Mouse (Mus musculus) forebrain, embryonic 12.5 days (tissue): ENCODE results near the gene Stx8. TPM values are rescaled to one million over a fixed set of nuclear protein-coding genes. Genes with fewer than 3 reads are reported as not detected.

Experiments used
- ATAC-seq: fragments of 200-750 bp; cut with Nextera tagmentation; 2 replicates; pipeline ENCODE4 v1.8.0; 2017; ENCODE audit warnings: moderate TSS enrichment; ENCODE audit not compliant: low FRiP score
- H3K27ac ChIP-seq: fragments of 300-500 bp; sonication (generic); 2 replicates; pipeline ENCODE4 v1.5.1; 2016; ENCODE audit warnings: mild to moderate bottlenecking
- H3K27me3 ChIP-seq: fragments of 300-500 bp; sonication (generic); 2 replicates; pipeline ENCODE4 v1.6.1; 2016; ENCODE audit warnings: mild to moderate bottlenecking
- H3K36me3 ChIP-seq: fragments of 300-500 bp; sonication (generic); replicated peaks from 2 replicates; pipeline ENCODE4 v1.6.1; 2016; ENCODE audit warnings: mild to moderate bottlenecking
- H3K4me1 ChIP-seq: fragments of 300-500 bp; sonication (generic); 2 replicates; pipeline ENCODE4 v1.6.1; 2016
- H3K4me2 ChIP-seq: fragments of 300-500 bp; sonication (generic); 2 replicates; pipeline ENCODE4 v1.6.1; 2016; ENCODE audit warnings: mild to moderate bottlenecking, moderate library complexity
- H3K4me3 ChIP-seq: fragments of 300-500 bp; sonication (generic); replicated peaks from 2 replicates; pipeline ENCODE4 v1.5.1; 2016; ENCODE audit warnings: mild to moderate bottlenecking
- H3K9ac ChIP-seq: fragments of 300-500 bp; sonication (generic); 2 replicates; pipeline ENCODE4 v1.6.1; 2016; ENCODE audit warnings: mild to moderate bottlenecking
- H3K9me3 ChIP-seq: fragments of 300-500 bp; sonication (generic); 2 replicates; pipeline ENCODE4 v1.6.1; 2016
- WGBS: fragments of 180-500 bp; shearing (Covaris S2); methylation state at CpG from one replicate; pipeline ENCODE4 v1.1.7; 2016; 5-methylcytosine and 5-hydroxymethylcytosine counted together
- polyA plus RNA-seq: library from polyadenylated mRNA; unstranded; fragments of >200 nt; fragmentation: Nextera tagmentation; extraction: Ambion mirVana; gene quantifications from 2 replicates; pipeline ENCODE4 v1.2.1, GENCODE M21; 2016

Stx8 gene
- polyA plus RNA-seq, 1 experiment from 2014 or later, result 69.7 TPM

GRCm38 (mm10) chr11:68049261-68050165 is 83.5 kb downstream of the Stx8 start:
- peaks cover 9% of the 10 kb centered on the region for H3K4me1 ChIP-seq
- no peak overlapping the region for H3K27ac ChIP-seq
- 88% methylated on average over 17 of the region's 17 CpGs for WGBS

GRCm38 (mm10) chr11:68050725-68051124 is 84.7 kb downstream of the Stx8 start:
- Histone ChIP-seq H3K4me2 (no peak overlapping the region), H3K27me3 (no peaks in the 10 kb centered on the region), H3K4me3 (no peak overlapping the region), H3K27ac (no peak overlapping the region), H3K9ac (no peak overlapping the region), H3K36me3 (no peaks in the 10 kb centered on the region), H3K9me3 (no peaks in the 10 kb centered on the region), H3K4me1 (peaks cover 4% of the 10 kb centered on the region; the same call in 1 of the 2 replicates)
- ATAC-seq, result no peak
- WGBS, result 48% methylated on average over 12 of the region's 12 CpGs

More at GRCm38 (mm10) chr11:68049261-68050165, 83.5 kb downstream of the Stx8 start:
- no peaks in the 10 kb centered on the region for H3K27me3 ChIP-seq
- no peak overlapping the region for H3K4me2 ChIP-seq
- no peaks in the 10 kb centered on the region for H3K36me3 ChIP-seq
- ATAC-seq, result no peak
- no peaks in the 10 kb centered on the region for H3K9me3 ChIP-seq
- no peak overlapping the region for H3K4me3 ChIP-seq
- no peak overlapping the region for H3K9ac ChIP-seq

- Histone ChIP-seq H3K4me3 (no peak overlapping the region), H3K27ac (no peak overlapping the region), H3K9me3 (no peaks in the 10 kb centered on the region), H3K4me2 (no peak overlapping the region), H3K4me1 (peaks cover 4% of the 10 kb centered on the region; the same call in 1 of the 2 replicates), H3K9ac (no peak overlapping the region), H3K36me3 (no peaks in the 10 kb centered on the region), H3K27me3 (no peaks in the 10 kb centered on the region)
- 93% methylated on average over 4 of the region's 4 CpGs for WGBS
- no peak for ATAC-seq
Measured at GRCm38 (mm10) chr11:68051305-68051704, 85.3 kb downstream of the Stx8 start.

GRCm38 (mm10) chr11:68058466-68059201 is 92.6 kb downstream of the Stx8 start:
- H3K4me1 ChIP-seq, result no peaks in the 10 kb centered on the region
- no peak overlapping the region for H3K4me3 ChIP-seq
- WGBS, result 76% methylated on average over 5 of the region's 5 CpGs
- H3K27me3 ChIP-seq, result no peaks in the 10 kb centered on the region
- no peak overlapping the region for H3K9ac ChIP-seq
- H3K36me3 ChIP-seq, result no peaks in the 10 kb centered on the region
- no peak overlapping the region for H3K4me2 ChIP-seq
- no peak overlapping the region for H3K27ac ChIP-seq
- H3K9me3 ChIP-seq, result no peaks in the 10 kb centered on the region
- no peak for ATAC-seq

GRCm38 (mm10) chr11:68060651-68061050 is 94.7 kb downstream of the Stx8 start:
- Histone ChIP-seq H3K27me3 (no peaks in the 10 kb centered on the region), H3K9ac (no peak overlapping the region), H3K27ac (no peak overlapping the region), H3K4me3 (no peak overlapping the region), H3K9me3 (no peaks in the 10 kb centered on the region), H3K4me2 (no peak overlapping the region), H3K36me3 (no peaks in the 10 kb centered on the region), H3K4me1 (no peaks in the 10 kb centered on the region)
- WGBS, result 74% methylated on average over 4 of the region's 4 CpGs
- ATAC-seq, result no peak

- Histone ChIP-seq H3K27me3 (no peaks in the 10 kb centered on the region), H3K4me1 (no peaks in the 10 kb centered on the region), H3K36me3 (no peaks in the 10 kb centered on the region), H3K9me3 (no peaks in the 10 kb centered on the region), H3K9ac (no peak overlapping the region), H3K4me2 (no peak overlapping the region), H3K27ac (no peak overlapping the region), H3K4me3 (no peak overlapping the region)
- 80% methylated on average over 2 of the region's 2 CpGs for WGBS
- ATAC-seq, result no peak
Measured at GRCm38 (mm10) chr11:68062116-68062515, 96.1 kb downstream of the Stx8 start.

GRCm38 (mm10) chr11:68067806-68068205 is 101.8 kb downstream of the Stx8 start:
- no peak overlapping the region for H3K4me3 ChIP-seq
- no peaks in the 10 kb centered on the region for H3K4me1 ChIP-seq
- no peaks in the 10 kb centered on the region for H3K36me3 ChIP-seq
- 0 out of 2 replicates have a peak, but pooled peaks cover 3% of the 10 kb centered on the region for H3K27me3 ChIP-seq
- H3K4me2 ChIP-seq, result no peak overlapping the region
- 81% methylated on average over 10 of the region's 10 CpGs for WGBS
- no peak overlapping the region for H3K27ac ChIP-seq
- no peak for ATAC-seq
- no peak overlapping the region for H3K9ac ChIP-seq
- no peaks in the 10 kb centered on the region for H3K9me3 ChIP-seq

GRCm38 (mm10) chr11:68070086-68070485 is 104.1 kb downstream of the Stx8 start:
- Histone ChIP-seq H3K4me3 (no peak overlapping the region), H3K36me3 (no peaks in the 10 kb centered on the region), H3K27ac (no peak overlapping the region), H3K27me3 (0 out of 2 replicates have a peak, but pooled peaks cover 3% of the 10 kb centered on the region), H3K9ac (no peak overlapping the region), H3K9me3 (no peaks in the 10 kb centered on the region), H3K4me2 (no peak overlapping the region), H3K4me1 (peaks cover 2% of the 10 kb centered on the region; the same call in 1 of the 2 replicates)
- 71% methylated on average over 3 of the region's 3 CpGs for WGBS
- no peak for ATAC-seq

- ATAC-seq, result no peak
- no peak overlapping the region for H3K4me3 ChIP-seq
- WGBS, result 60% methylated on average over 5 of the region's 5 CpGs
Measured at GRCm38 (mm10) chr11:68071836-68072235, 105.8 kb downstream of the Stx8 start.

GRCm38 (mm10) chr11:68072597-68073210 is 106.7 kb downstream of the Stx8 start:
- H3K4me2 ChIP-seq, result no peak overlapping the region
- ATAC-seq, result no peak
- 0 out of 2 replicates have a peak, but pooled peaks cover 3% of the 10 kb centered on the region for H3K27me3 ChIP-seq
- no peak overlapping the region for H3K9ac ChIP-seq
- WGBS, result 45% methylated on average over 11 of the region's 11 CpGs
- H3K27ac ChIP-seq, result no peak overlapping the region
- no peaks in the 10 kb centered on the region for H3K36me3 ChIP-seq
- peaks cover 2% of the 10 kb centered on the region; the same call in 1 of the 2 replicates for H3K4me1 ChIP-seq
- H3K4me3 ChIP-seq, result no peak overlapping the region
- no peaks in the 10 kb centered on the region for H3K9me3 ChIP-seq

More at GRCm38 (mm10) chr11:68071836-68072235, 105.8 kb downstream of the Stx8 start:
- Histone ChIP-seq H3K27ac (no peak overlapping the region), H3K27me3 (0 out of 2 replicates have a peak, but pooled peaks cover 3% of the 10 kb centered on the region), H3K9ac (no peak overlapping the region), H3K4me1 (peaks cover 2% of the 10 kb centered on the region; the same call in 1 of the 2 replicates), H3K36me3 (no peaks in the 10 kb centered on the region), H3K9me3 (no peaks in the 10 kb centered on the region), H3K4me2 (no peak overlapping the region)

GRCm38 (mm10) chr11:68074686-68075085 is 108.7 kb downstream of the Stx8 start:
- Histone ChIP-seq H3K4me3 (no peak overlapping the region), H3K4me2 (no peak overlapping the region), H3K27me3 (no peaks in the 10 kb centered on the region), H3K9ac (no peak overlapping the region), H3K36me3 (no peaks in the 10 kb centered on the region), H3K9me3 (no peaks in the 10 kb centered on the region), H3K4me1 (peaks cover 2% of the 10 kb centered on the region; the same call in 1 of the 2 replicates), H3K27ac (no peak overlapping the region)
- 52% methylated on average over 5 of the region's 5 CpGs for WGBS
- no peak for ATAC-seq

GRCm38 (mm10) chr11:68075331-68075730 is 109.3 kb downstream of the Stx8 start:
- H3K27me3 ChIP-seq, result no peaks in the 10 kb centered on the region
- ATAC-seq, result no peak
- H3K4me2 ChIP-seq, result no peak overlapping the region
- no peaks in the 10 kb centered on the region for H3K36me3 ChIP-seq
- H3K4me1 ChIP-seq, result peaks cover 2% of the 10 kb centered on the region; the same call in 1 of the 2 replicates
- 78% methylated on average over 2 of the region's 2 CpGs for WGBS
- H3K9ac ChIP-seq, result no peak overlapping the region
- H3K4me3 ChIP-seq, result no peak overlapping the region
- H3K27ac ChIP-seq, result no peak overlapping the region
- H3K9me3 ChIP-seq, result no peaks in the 10 kb centered on the region
